8 mouse cellular contexts compared by ENCODE assay signal in genomic region chr3:103771531-103772130, GRCm38 (mm10). TPM values are rescaled to one million over a fixed set of nuclear protein-coding genes. Genes with fewer than 3 reads are reported as not detected.
A peak's percentile ranks its signal among the peaks of the same experiment; 100 is the strongest.
DNase-seq lines count a peak whose midpoint lies in the region; ATAC-seq and TF ChIP-seq lines count a peak whose summit lies in the region.
"Had no signal": no experiment of that assay in that cellular context is flagged by ENCODE, and none has a peak within 500 bp of the region (broad histone marks: within the 10 kb centered on the region; RNA-seq: fewer than 3 reads in every experiment).

No protein-coding gene starts in this region.

- H3K4me2 ChIP-seq in stomach, postnatal 0 days (replicated peaks; ENCODE audit: low read depth) = no peak overlapping the region
- H3K4me2 ChIP-seq: limb, embryonic 13.5 days had no signal

- no peak for TF ChIP-seq POLR2A in spleen, adult 2 months (IDR thresholded peaks at IDR 0.05; ENCODE audit: low read depth, low read length)

- no peak for TF ChIP-seq CTCF in spleen, adult 2 months (IDR thresholded peaks at IDR 0.05; ENCODE audit: extremely low read depth, insufficient read depth, insufficient read length, insufficient replicate concordance)
- no peak for TF ChIP-seq CTCF in stomach, postnatal 0 days (IDR thresholded peaks at IDR 0.05; ENCODE audit: low read depth)

- DNase-seq in spleen, adult 2 months (ENCODE audit: low read depth in 1 of 2, low spot score in 2 of 2) = no peak
- no peak for DNase-seq in spleen, postnatal 4 days (ENCODE audit: low spot score in 2 of 2)
- DNase-seq in heart, adult 18-20 months = peak; percentile 86 to 92
- DNase-seq in kidney, postnatal 36 days = peak; percentile 88 to 91
- peak; percentile 33 for DNase-seq in stomach, postnatal 0 days (ENCODE audit: low spot score)
- DNase-seq in right cerebral cortex, postnatal 4 days = no peak

- peaks cover 17% of the 10 kb centered on the region for H3K36me3 ChIP-seq in spleen, adult 2 months (ENCODE audit: control insufficient read depth, insufficient read depth, low read length)
- H3K36me3 ChIP-seq in stomach, postnatal 0 days (ENCODE audit: control insufficient read depth, insufficient read depth, low read length) = peaks cover 8% of the 10 kb centered on the region; the same call in 1 of the 2 replicates

- no peaks in the 10 kb centered on the region for H3K9me3 ChIP-seq in stomach, postnatal 0 days (ENCODE audit: control insufficient read depth, low read length)
- H3K9me3 ChIP-seq: limb, embryonic 13.5 days had no signal

- H3K27me3 ChIP-seq in spleen, adult 2 months (ENCODE audit: control insufficient read depth, insufficient read depth, low read length) = no peaks in the 10 kb centered on the region
- H3K27me3 ChIP-seq in stomach, postnatal 0 days (ENCODE audit: control insufficient read depth, insufficient read depth, low read length) = no peaks in the 10 kb centered on the region
- H3K27me3 ChIP-seq: limb, embryonic 13.5 days had no signal

- H3K9ac ChIP-seq in stomach, postnatal 0 days (ENCODE audit: low read length) = no peak overlapping the region
- H3K9ac ChIP-seq: limb, embryonic 13.5 days had no signal

- peaks cover 27% of the 10 kb centered on the region for H3K4me1 ChIP-seq in spleen, adult 2 months (ENCODE audit: control insufficient read depth, insufficient read depth, insufficient read length)
- H3K4me1 ChIP-seq in brown adipose tissue, adult 24 weeks (ENCODE audit: control insufficient read depth, insufficient read depth, insufficient read length, low read length) = peaks cover 24% of the 10 kb centered on the region
- no peaks in the 10 kb centered on the region; the same call in 1 of the 2 replicates for H3K4me1 ChIP-seq in stomach, postnatal 0 days (replicated peaks; ENCODE audit: control insufficient read depth, insufficient read depth)

- no peak for TF ChIP-seq EP300 in stomach, postnatal 0 days (optimal IDR thresholded peaks at IDR 0.05)

- H3K4me3 ChIP-seq in spleen, adult 2 months (ENCODE audit: extremely low read depth, insufficient read depth, insufficient read length) = no peak overlapping the region
- peak overlapping the region; percentile 37; the same call in 1 of the 2 replicates for H3K4me3 ChIP-seq in brown adipose tissue, adult 24 weeks (ENCODE audit: insufficient read depth, low read depth, low read length)
- no peak overlapping the region for H3K4me3 ChIP-seq in stomach, postnatal 0 days (ENCODE audit: low read depth, low read length)
- H3K4me3 ChIP-seq: limb, embryonic 13.5 days had no signal

- H3K27ac ChIP-seq in spleen, adult 2 months (ENCODE audit: insufficient read depth, low read length) = peak overlapping the region; percentile 75; the same call in 1 of the 2 replicates
- peak overlapping the region; percentile 52 for H3K27ac ChIP-seq in brown adipose tissue, adult 24 weeks (replicated peaks; ENCODE audit: low read depth, low read length)
- H3K27ac ChIP-seq in stomach, postnatal 0 days (replicated peaks) = peak overlapping the region; percentile 77
- H3K27ac ChIP-seq: limb, embryonic 13.5 days had no signal

- 40% methylated on average over 9 of the region's 9 CpGs for WGBS in spleen, adult 2 months
- WGBS in stomach, postnatal 0 days = 31% methylated on average over 9 of the region's 9 CpGs

- ATAC-seq in stomach, postnatal 0 days (ENCODE audit: low FRiP score, low TSS enrichment) = no peak; the same call in 1 of the 2 replicates

RNA-seq across cellular contexts. Expression of gene Hipk1, which starts 19.7 kb away (rescaled TPM):
- polyA plus RNA-seq in spleen, adult 2 months (2012; rRNA removed) = 72.4 and 84.4 TPM in 2 replicates
- polyA plus RNA-seq in brown adipose tissue, adult 24 weeks (2012; ENCODE audit: insufficient read depth, insufficient read length, missing spikeins) = 48.2 and 54.0 TPM in 2 replicates
- 100 to 1,000 TPM in 1 of 2 experiments, 10 to 100 TPM in 1; 87.7 to 124 TPM for total RNA-seq in heart, adult 18-20 months (2021)
- 6.7 and 7.5 TPM in 2 replicates for polyA plus RNA-seq in stomach, postnatal 0 days (2015; fragmentation: Nextera tagmentation; extraction: Ambion mirVana)

RNA-seq across cellular contexts. Expression of gene Gm10964, which starts 32.5 kb away (rescaled TPM):
- polyA plus RNA-seq in spleen, adult 2 months (2012; rRNA removed) = not detected in 2 replicates
- not detected in 2 replicates for polyA plus RNA-seq in brown adipose tissue, adult 24 weeks (2012; ENCODE audit: insufficient read depth, insufficient read length, missing spikeins)
- total RNA-seq in heart, adult 18-20 months (2021) = not detected
- polyA plus RNA-seq in stomach, postnatal 0 days (2015; fragmentation: Nextera tagmentation; extraction: Ambion mirVana) = not detected in 2 replicates
- polyA plus RNA-seq: limb, embryonic 13.5 days had no signal

RNA-seq across cellular contexts. Expression of gene Olfml3, which starts 33.8 kb away (rescaled TPM):
- 17.9 and 18.2 TPM in 2 replicates for polyA plus RNA-seq in spleen, adult 2 months (2012; rRNA removed)
- 1.3 and 2.5 TPM in 2 replicates for polyA plus RNA-seq in brown adipose tissue, adult 24 weeks (2012; ENCODE audit: insufficient read depth, insufficient read length, missing spikeins)
- 1 to 10 TPM; 4.3 to 5.3 TPM for total RNA-seq in heart, adult 18-20 months (2021)
- polyA plus RNA-seq in stomach, postnatal 0 days (2015; fragmentation: Nextera tagmentation; extraction: Ambion mirVana) = 18.0 and 19.5 TPM in 2 replicates

RNA-seq across cellular contexts. Expression of gene Dclre1b, which starts 37.6 kb away (rescaled TPM):
- polyA plus RNA-seq in spleen, adult 2 months (2012; rRNA removed) = 16.2 and 18.8 TPM in 2 replicates
- polyA plus RNA-seq in brown adipose tissue, adult 24 weeks (2012; ENCODE audit: insufficient read depth, insufficient read length, missing spikeins) = 6.9 and 8.4 TPM in 2 replicates
- total RNA-seq in heart, adult 18-20 months (2021) = 10 to 100 TPM in 1 of 2 experiments, 1 to 10 TPM in 1; 7.7 to 10.8 TPM
- 15.3 and 16.3 TPM in 2 replicates for polyA plus RNA-seq in stomach, postnatal 0 days (2015; fragmentation: Nextera tagmentation; extraction: Ambion mirVana)

RNA-seq across cellular contexts. Expression of gene Ap4b1, which starts 37.7 kb away (rescaled TPM):
- polyA plus RNA-seq in spleen, adult 2 months (2012; rRNA removed) = 14.5 and 14.7 TPM in 2 replicates
- polyA plus RNA-seq in brown adipose tissue, adult 24 weeks (2012; ENCODE audit: insufficient read depth, insufficient read length, missing spikeins) = 8.6 and 10.6 TPM in 2 replicates
- total RNA-seq in heart, adult 18-20 months (2021) = 10 to 100 TPM; 15.2 to 16.1 TPM
- polyA plus RNA-seq in stomach, postnatal 0 days (2015; fragmentation: Nextera tagmentation; extraction: Ambion mirVana) = 12.2 TPM in 2 replicates

Comparison
In these comparisons a context has a peak if more than half of its experiments do, and no peak if none do; other contexts are left out.
1. DNase-seq: peak in heart, adult 18-20 months (2 of 2), kidney, postnatal 36 days (2 of 2) and stomach, postnatal 0 days (single experiment); none in spleen, adult 2 months (0 of 2), spleen, postnatal 4 days (0 of 2) and right cerebral cortex, postnatal 4 days (single experiment).
2. Peak in every context shown above with its lines, with median percentiles within 50 percentile points of each other: H3K27ac ChIP-seq.